Mouse (Mus musculus) cerebellum, adult 9-10 months (tissue): Measurements from ENCODE around the gene Lrrd1.
"Not testable (repeated sequence)": the region's sequence is repeated elsewhere in the genome, so short reads cannot be mapped to it uniquely, and the experiment has no call there.

ENCODE experiments used
- DNase-seq: peaks from one replicate; pipeline ENCODE4 v3.0.0; 2022

The Lrrd1 gene

GRCm38 (mm10) chr5:3845026-3845425 is at the start of gene Lrrd1:
TSS of gene Lrrd1 (plus strand) at chr5:3845173.
- DNase-seq = no peak

GRCm38 (mm10) chr5:3797101-3797500 is 47.9 kb upstream of the Lrrd1 start:
- DNase-seq = not testable (repeated sequence)

GRCm38 (mm10) chr5:3798656-3799055 is 46.3 kb upstream of the Lrrd1 start:
- DNase-seq = not testable (repeated sequence)

GRCm38 (mm10) chr5:3800041-3800440 is 44.9 kb upstream of the Lrrd1 start:
- DNase-seq = no peak

GRCm38 (mm10) chr5:3800881-3801280 is 44.1 kb upstream of the Lrrd1 start:
- DNase-seq = no peak

GRCm38 (mm10) chr5:3801672-3802432 is 43.1 kb upstream of the Lrrd1 start:
- peak; percentile 44 for DNase-seq

- DNase-seq = peak; percentile 86
These were observed 42.3 kb upstream of the Lrrd1 start, which contains the start of the genes Ankib1 and Krit1 for GRCm38 (mm10) chr5:3802433-3803291. TSS of gene Ankib1 (minus strand) at chr5:3802925. TSS of gene Krit1 (plus strand) at chr5:3803184.

- DNase-seq = peak; percentile 42
These were observed 41.4 kb upstream of the Lrrd1 start for GRCm38 (mm10) chr5:3803292-3804165.

GRCm38 (mm10) chr5:3808472-3808871 is 36.5 kb upstream of the Lrrd1 start:
- no peak for DNase-seq

GRCm38 (mm10) chr5:3834107-3834506 is 10.9 kb upstream of the Lrrd1 start:
- no peak for DNase-seq

GRCm38 (mm10) chr5:3870161-3870560 is 25.2 kb downstream of the Lrrd1 start:
- no peak for DNase-seq

- no peak for DNase-seq
These were observed 27.4 kb downstream of the Lrrd1 start for GRCm38 (mm10) chr5:3872348-3872747.

- DNase-seq = no peak
These were observed 28.5 kb downstream of the Lrrd1 start for GRCm38 (mm10) chr5:3873485-3873884.

GRCm38 (mm10) chr5:3886862-3887261 is 41.9 kb downstream of the Lrrd1 start:
- not testable (repeated sequence) for DNase-seq

- DNase-seq = no peak
These were observed 44.2 kb downstream of the Lrrd1 start for GRCm38 (mm10) chr5:3889201-3889600.

GRCm38 (mm10) chr5:3893459-3894293 is 48.7 kb downstream of the Lrrd1 start, which contains the start of gene Mterf1a:
TSS of gene Mterf1a (minus strand) at chr5:3893933.
- DNase-seq = peak; percentile 75

GRCm38 (mm10) chr5:3894294-3894619 is 49.3 kb downstream of the Lrrd1 start:
- not testable (repeated sequence) for DNase-seq

- no peak for DNase-seq
These were observed 60.5 kb downstream of the Lrrd1 start for GRCm38 (mm10) chr5:3905471-3905870.
